Mouse (Mus musculus) G1E-ER4 (cell line): ENCODE results near the gene Gm28048. TPM values are rescaled to one million over a fixed set of nuclear protein-coding genes. Genes with fewer than 3 reads are reported as not detected.
A peak's percentile ranks its signal among the peaks of the same experiment; 100 is the strongest.

Experiments
- GATA1 ChIP-seq: IDR thresholded peaks from one replicate; pipeline ENCODE4 v1.8.0; 2012; ENCODE audit warnings: low read length, inconsistent platforms
- polyA plus RNA-seq: library from polyadenylated mRNA; stranded (reverse); fragments of >175 nt; gene quantifications from 2 replicates; pipeline ENCODE4 v1.2.3, GENCODE M21; 2012

Gene Gm28048
- polyA plus RNA-seq, 1 experiment = not detected

- TF ChIP-seq GATA1 = no peak
Observed at GRCm38 (mm10) chr11:22936446-22937125, 45.3 kb downstream of the Gm28048 start.

- TF ChIP-seq GATA1 = peak; percentile 54
Observed at GRCm38 (mm10) chr11:22932167-22932566, 49.7 kb downstream of the Gm28048 start.

- TF ChIP-seq GATA1 = no peak
Observed at GRCm38 (mm10) chr11:22931320-22931905, 50.5 kb downstream of the Gm28048 start.

GRCm38 (mm10) chr11:22930129-22930528 is 51.8 kb downstream of the Gm28048 start:
- TF ChIP-seq GATA1 = no peak

- TF ChIP-seq GATA1 = no peak
Observed at GRCm38 (mm10) chr11:22928586-22929169, 53.2 kb downstream of the Gm28048 start.

GRCm38 (mm10) chr11:22923606-22924005 is 58.3 kb downstream of the Gm28048 start:
- TF ChIP-seq GATA1 = no peak

- TF ChIP-seq GATA1 = no peak
Observed at GRCm38 (mm10) chr11:22922546-22922945, 59.3 kb downstream of the Gm28048 start.

- no peak for TF ChIP-seq GATA1
Observed at GRCm38 (mm10) chr11:22919336-22919735, 62.6 kb downstream of the Gm28048 start.

GRCm38 (mm10) chr11:22917786-22918185 is 64.1 kb downstream of the Gm28048 start:
- no peak for TF ChIP-seq GATA1

- TF ChIP-seq GATA1 = no peak
Observed at GRCm38 (mm10) chr11:22913744-22914143, 68.1 kb downstream of the Gm28048 start.

- no peak for TF ChIP-seq GATA1
Observed at GRCm38 (mm10) chr11:22911831-22912230, 70.1 kb downstream of the Gm28048 start.

GRCm38 (mm10) chr11:22906453-22906865 is 75.4 kb downstream of the Gm28048 start:
- TF ChIP-seq GATA1 = no peak

- TF ChIP-seq GATA1 = no peak
Observed at GRCm38 (mm10) chr11:22902923-22903322, 79.0 kb downstream of the Gm28048 start.

GRCm38 (mm10) chr11:22900041-22900440 is 81.8 kb downstream of the Gm28048 start:
- no peak for TF ChIP-seq GATA1

- TF ChIP-seq GATA1 = no peak
Observed at GRCm38 (mm10) chr11:22897642-22898041, 84.2 kb downstream of the Gm28048 start.

- TF ChIP-seq GATA1 = no peak
Observed at GRCm38 (mm10) chr11:22897127-22897526, 84.8 kb downstream of the Gm28048 start.

- no peak for TF ChIP-seq GATA1
Observed at GRCm38 (mm10) chr11:22893075-22893474, 88.8 kb downstream of the Gm28048 start.
